Mouse (Mus musculus): Measurements from ENCODE around the gene Tmem190.

DNA sequence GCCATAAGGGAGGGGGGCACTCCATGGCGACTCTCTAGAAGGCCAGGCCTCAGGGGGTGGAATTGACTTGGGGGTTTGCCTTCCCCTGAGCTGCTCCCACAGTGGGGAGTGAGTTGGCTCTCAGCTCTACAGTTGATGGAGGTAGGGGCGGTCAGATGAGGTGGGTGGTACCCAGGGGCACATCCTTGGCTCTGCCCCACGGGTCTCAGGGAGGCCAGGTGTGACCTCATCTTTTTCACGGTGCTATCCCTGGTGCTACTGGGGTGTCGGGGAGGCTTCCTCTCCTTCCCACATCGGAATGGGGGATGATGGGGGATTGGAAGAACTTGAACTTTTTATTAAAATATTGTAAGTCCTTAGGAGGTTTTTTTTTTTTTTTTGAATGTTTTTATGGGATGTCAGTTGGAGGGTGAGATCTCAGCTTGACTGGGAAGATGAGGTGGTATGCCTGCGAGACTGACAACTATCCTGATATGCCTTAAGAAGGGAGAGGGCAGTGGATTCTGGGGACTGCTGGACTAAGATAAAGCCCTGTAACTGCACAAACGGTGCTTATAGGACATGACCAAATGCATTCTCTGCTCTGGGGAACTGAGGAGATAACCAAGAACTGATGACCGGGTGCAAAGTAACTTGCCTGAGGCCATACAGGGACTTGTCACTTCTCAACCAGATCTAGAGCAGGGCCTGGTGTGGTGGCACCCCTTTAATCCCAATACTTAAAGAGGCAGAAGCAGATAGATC is 35.4 kb upstream of the Tmem190 start:
- TF ChIP-seq CTCF (IDR thresholded peaks at IDR 0.05; ENCODE audit: extremely low read depth, insufficient read depth, insufficient read length, insufficient replicate concordance) (no peak), POLR2A (IDR thresholded peaks at IDR 0.05; ENCODE audit: low read depth, low read length) (no peak)

Data from spleen, adult 2 months (tissue).